Mouse (Mus musculus) G1E (cell line): ENCODE results near the gene Lrrc4c.

Experiments used
- CTCF ChIP-seq: IDR thresholded peaks from 2 replicates; pipeline ENCODE4 v1.5.1; 2012; ENCODE audit warnings: low read depth, low read length, inconsistent platforms, mixed read lengths
- GATA1 ChIP-seq: IDR thresholded peaks from 2 replicates; pipeline ENCODE4 v1.6.1; 2012; ENCODE audit warnings: borderline replicate concordance, low read length, inconsistent platforms, mixed read lengths
- TAL1 ChIP-seq: conservative IDR thresholded peaks from 2 replicates; pipeline ENCODE4 v1.6.1; 2012; ENCODE audit warnings: low read depth, low read length, inconsistent platforms, mixed read lengths

GRCm38 (mm10) chr2:97097965-97098364, 780.0 kb downstream of the Lrrc4c start:
- no peak for TF ChIP-seq CTCF
- no peak for TF ChIP-seq TAL1
- TF ChIP-seq GATA1, result no peak
